Mouse (Mus musculus) olfactory bulb, adult 2 months (tissue): ENCODE data around the gene Gnai2.

ENCODE experiments used
- CTCF ChIP-seq: fragments of 200-500 bp; IDR thresholded peaks from 2 replicates; pipeline ENCODE4 v1.5.1; 2012; ENCODE audit warnings: low read depth, mild to moderate bottlenecking, low read length, moderate library complexity; ENCODE audit not compliant: insufficient read depth
- POLR2A ChIP-seq: fragments of 200-500 bp; IDR thresholded peaks from 2 replicates; pipeline ENCODE4 v1.6.1; 2012; ENCODE audit warnings: mild to moderate bottlenecking, low read depth, low read length, moderate library complexity; ENCODE audit not compliant: insufficient read depth

DNA sequence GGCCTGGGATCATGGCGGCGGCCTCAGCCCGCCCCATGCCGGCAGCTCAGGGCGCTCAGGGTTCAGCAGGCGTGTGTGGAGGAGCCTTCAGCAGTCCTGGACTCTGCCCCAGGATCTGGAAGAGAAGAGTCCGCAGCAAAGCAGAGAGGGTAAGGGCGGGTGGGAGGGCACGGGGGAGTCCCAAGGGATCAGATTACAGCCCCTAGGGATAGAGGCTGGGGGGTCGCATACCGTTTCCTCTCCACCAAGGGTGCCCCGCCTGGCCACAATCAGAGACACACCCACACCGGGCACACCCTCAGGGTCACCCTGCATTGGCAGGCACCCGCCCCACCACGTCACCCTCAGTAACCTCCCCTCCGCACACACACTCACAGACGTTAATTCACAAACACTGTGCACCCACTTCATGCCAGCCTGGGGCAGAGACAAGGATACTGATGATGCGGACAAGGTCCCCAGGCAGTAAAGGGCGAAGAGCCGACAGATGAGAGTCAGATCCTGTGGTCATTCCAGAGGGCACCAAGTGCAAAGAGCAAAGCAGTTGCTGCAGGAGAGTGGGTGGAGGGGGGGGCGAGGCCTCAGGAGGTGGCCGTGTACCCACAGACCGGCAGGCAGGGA, 30.0 kb downstream of the Gnai2 start:
- TF ChIP-seq CTCF (no peak), POLR2A (no peak)
